Mouse (Mus musculus) MEL-GATA-1-ER (cell line): ENCODE data around the gene Mrgprd.
A peak's percentile ranks its signal among the peaks of the same experiment; 100 is the strongest.

ENCODE experiments used
- DNase-seq: peaks from one replicate; pipeline ENCODE4 v3.0.0-alpha.2; 2012; ENCODE audit warnings: low read depth; ENCODE audit errors: extremely low read depth

The Mrgprd gene

GRCm38 (mm10) chr7:145314785-145315411 is at the start of gene Mrgprd:
Gene Mrgprd, plus strand, starts transcription at chr7:145314835.
- DNase-seq: no peak

GRCm38 (mm10) chr7:145266011-145266410 is 48.6 kb upstream of the Mrgprd start:
- DNase-seq: no peak

- DNase-seq: no peak
Measured at GRCm38 (mm10) chr7:145268890-145269289, 45.7 kb upstream of the Mrgprd start.

- DNase-seq: no peak
Measured at GRCm38 (mm10) chr7:145270955-145271354, 43.7 kb upstream of the Mrgprd start.

GRCm38 (mm10) chr7:145275488-145275887 is 39.1 kb upstream of the Mrgprd start:
- DNase-seq: no peak

- DNase-seq: no peak
Measured at GRCm38 (mm10) chr7:145281396-145281795, 33.2 kb upstream of the Mrgprd start.

- no peak for DNase-seq
Measured at GRCm38 (mm10) chr7:145283041-145283440, 31.6 kb upstream of the Mrgprd start.

- peak; percentile 91 for DNase-seq
Measured at GRCm38 (mm10) chr7:145283487-145284187, 31.0 kb upstream of the Mrgprd start, which contains the start of gene Tpcn2. Gene Tpcn2, minus strand, starts transcription at chr7:145284011.

GRCm38 (mm10) chr7:145284293-145284692 is 30.3 kb upstream of the Mrgprd start:
- no peak for DNase-seq

GRCm38 (mm10) chr7:145285476-145285875 is 29.2 kb upstream of the Mrgprd start:
- DNase-seq: no peak

- no peak for DNase-seq
Measured at GRCm38 (mm10) chr7:145287410-145287809, 27.2 kb upstream of the Mrgprd start.

- no peak for DNase-seq
Measured at GRCm38 (mm10) chr7:145289302-145289701, 25.3 kb upstream of the Mrgprd start.

- DNase-seq: no peak
Measured at GRCm38 (mm10) chr7:145291847-145292246, 22.8 kb upstream of the Mrgprd start.

- no peak for DNase-seq
Measured at GRCm38 (mm10) chr7:145292726-145293125, 21.9 kb upstream of the Mrgprd start.

GRCm38 (mm10) chr7:145293859-145294258 is 20.8 kb upstream of the Mrgprd start:
- no peak for DNase-seq

GRCm38 (mm10) chr7:145298666-145299490 is 15.8 kb upstream of the Mrgprd start:
- no peak for DNase-seq

GRCm38 (mm10) chr7:145299562-145300320 is 14.9 kb upstream of the Mrgprd start:
- DNase-seq: no peak

- no peak for DNase-seq
Measured at GRCm38 (mm10) chr7:145300321-145301007, 14.2 kb upstream of the Mrgprd start, which contains the start of gene Mrgprf. Gene Mrgprf, plus strand, starts transcription at chr7:145300828.

- DNase-seq: no peak
Measured at GRCm38 (mm10) chr7:145301008-145301340, 13.7 kb upstream of the Mrgprd start.

- DNase-seq: no peak
Measured at GRCm38 (mm10) chr7:145301341-145302005, 13.2 kb upstream of the Mrgprd start.
